Mouse (Mus musculus) embryonic facial prominence, embryonic 13.5 days (tissue): Measurements from ENCODE around the gene Appl1. TPM values are rescaled to one million over a fixed set of nuclear protein-coding genes. Genes with fewer than 3 reads are reported as not detected.

Experiments used
- ATAC-seq: fragments of 200-750 bp; cut with Nextera tagmentation; 2 replicates; pipeline ENCODE4 v1.8.0; 2017; ENCODE audit warnings: low read depth; ENCODE audit not compliant: insufficient number of reproducible peaks, insufficient read depth, low FRiP score, low TSS enrichment
- H3K27ac ChIP-seq: fragments of 300-500 bp; sonication (generic); 2 replicates; pipeline ENCODE4 v1.5.1; 2015; ENCODE audit warnings: moderate library complexity, mild to moderate bottlenecking, inconsistent platforms
- H3K27me3 ChIP-seq: fragments of 300-500 bp; sonication (generic); 2 replicates; pipeline ENCODE4 v1.6.1; 2015; ENCODE audit warnings: mild to moderate bottlenecking, inconsistent platforms
- H3K36me3 ChIP-seq: fragments of 300-500 bp; sonication (generic); 2 replicates; pipeline ENCODE4 v1.6.1; 2015; ENCODE audit warnings: mild to moderate bottlenecking, inconsistent platforms
- H3K4me1 ChIP-seq: fragments of 300-500 bp; sonication (generic); 2 replicates; pipeline ENCODE4 v1.6.1; 2015; ENCODE audit warnings: inconsistent platforms
- H3K4me2 ChIP-seq: fragments of 300-500 bp; sonication (generic); 2 replicates; pipeline ENCODE4 v1.6.1; 2015; ENCODE audit warnings: moderate library complexity, mild to moderate bottlenecking, inconsistent platforms
- H3K4me3 ChIP-seq: fragments of 300-500 bp; sonication (generic); 2 replicates; pipeline ENCODE4 v1.5.1; 2015; ENCODE audit warnings: mild to moderate bottlenecking, inconsistent platforms
- H3K9ac ChIP-seq: fragments of 300-500 bp; sonication (generic); 2 replicates; pipeline ENCODE4 v1.6.1; 2015; ENCODE audit warnings: mild to moderate bottlenecking, inconsistent platforms
- H3K9me3 ChIP-seq: fragments of 300-500 bp; sonication (generic); 2 replicates; pipeline ENCODE4 v1.6.1; 2016; ENCODE audit warnings: inconsistent platforms
- whole genome bisulfite sequencing: fragments of 180-500 bp; shearing (Covaris S2); methylation state at CpG from one replicate; pipeline ENCODE4 v1.1.7; 2015; ENCODE audit warnings: mixed read lengths; 5-methylcytosine and 5-hydroxymethylcytosine counted together
- polyA plus RNA-seq: library from polyadenylated mRNA; unstranded; fragments of >200 nt; fragmentation: Nextera tagmentation; extraction: Ambion mirVana; gene quantifications from 2 replicates; pipeline ENCODE4 v1.2.1, GENCODE M21; 2015

The Appl1 gene
- 55.9 and 60.8 TPM in 2 replicates for polyA plus RNA-seq

DNA sequence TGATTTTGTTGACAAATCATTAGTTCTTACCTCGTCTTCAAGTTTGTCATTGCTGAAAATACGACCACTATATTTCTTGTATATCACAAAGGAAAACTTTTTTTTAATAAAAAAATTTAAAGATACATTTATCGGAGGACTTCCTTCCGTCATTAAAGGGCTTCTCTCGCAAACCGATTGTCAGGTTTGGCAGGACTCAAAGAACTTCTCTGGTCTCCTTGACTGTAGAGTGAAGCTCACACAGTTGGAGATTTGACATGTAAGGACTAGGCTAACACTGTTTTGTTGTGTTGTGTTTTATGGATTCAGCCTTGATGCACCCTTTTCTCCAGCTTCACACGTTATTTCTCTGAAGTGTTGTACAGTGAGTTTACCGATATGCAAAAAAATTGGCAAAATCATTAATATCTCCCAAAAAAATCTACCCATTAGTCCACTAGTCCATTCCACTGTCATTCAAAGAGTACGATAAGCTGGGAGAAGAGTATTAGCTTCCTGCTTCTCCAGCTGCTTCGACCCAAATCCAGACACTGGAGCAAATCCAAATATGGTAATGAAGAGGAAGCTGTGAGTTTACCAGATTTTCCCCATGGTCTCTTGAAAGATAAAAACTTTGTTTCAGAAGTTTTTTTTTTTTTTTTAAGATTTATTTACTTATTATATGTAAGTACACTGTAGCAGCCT, at the start of gene Appl1:
TSS of gene Appl1 (minus strand) at position 127 of the 684 bp plus-strand sequence.
- H3K4me1 ChIP-seq: peaks cover 14% of the 10 kb centered on the region; the same call in 1 of the 2 replicates
- peak within 1 kb of the TSS; percentile 92 for H3K9ac ChIP-seq
- no peaks in the 10 kb centered on the region for H3K27me3 ChIP-seq
- H3K4me2 ChIP-seq: peak within 1 kb of the TSS; percentile 66
- 43% methylated on average over 10 of the region's 10 CpGs for WGBS
- no peak for ATAC-seq
- no peaks in the 10 kb centered on the region for H3K36me3 ChIP-seq
- no peaks in the 10 kb centered on the region for H3K9me3 ChIP-seq
- H3K4me3 ChIP-seq: peak within 1 kb of the TSS; percentile 89
- H3K27ac ChIP-seq: peak within 1 kb of the TSS; percentile 90

DNA sequence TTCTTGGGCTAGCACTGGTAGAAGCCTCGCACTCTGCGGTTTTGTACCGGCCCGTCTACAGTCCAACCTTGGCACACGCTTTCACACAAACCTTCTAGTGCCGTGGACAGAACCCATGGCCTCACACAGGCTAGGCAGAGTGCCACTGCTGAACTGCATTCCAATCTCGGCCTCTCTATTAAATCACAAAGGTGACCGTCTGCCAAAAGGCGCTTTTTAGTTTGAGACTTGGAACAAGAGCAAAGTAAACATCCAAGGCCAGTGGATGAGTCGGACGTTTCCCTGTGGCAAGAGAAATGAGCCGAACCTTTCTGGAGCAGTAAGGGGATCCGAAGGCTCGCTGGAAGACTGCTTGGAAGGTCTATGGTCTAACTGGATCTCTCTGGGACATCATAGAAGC, 48.8 kb upstream of the Appl1 start:
- ATAC-seq: no peak
- H3K9ac ChIP-seq: no peak overlapping the region

GRCm38 (mm10) chr14:27017936-27018335, 46.9 kb upstream of the Appl1 start:
- no peak for ATAC-seq
- no peak overlapping the region for H3K9ac ChIP-seq

More for the DNA sequence above, 48.8 kb upstream of the Appl1 start:
- no peak overlapping the region for H3K4me2 ChIP-seq
- no peaks in the 10 kb centered on the region for H3K27me3 ChIP-seq
- no peaks in the 10 kb centered on the region for H3K9me3 ChIP-seq
- no peak overlapping the region for H3K27ac ChIP-seq
- WGBS: 84% methylated on average over 14 of the region's 14 CpGs
- no peaks in the 10 kb centered on the region for H3K4me1 ChIP-seq
- H3K4me3 ChIP-seq: no peak overlapping the region
- no peaks in the 10 kb centered on the region for H3K36me3 ChIP-seq

DNA sequence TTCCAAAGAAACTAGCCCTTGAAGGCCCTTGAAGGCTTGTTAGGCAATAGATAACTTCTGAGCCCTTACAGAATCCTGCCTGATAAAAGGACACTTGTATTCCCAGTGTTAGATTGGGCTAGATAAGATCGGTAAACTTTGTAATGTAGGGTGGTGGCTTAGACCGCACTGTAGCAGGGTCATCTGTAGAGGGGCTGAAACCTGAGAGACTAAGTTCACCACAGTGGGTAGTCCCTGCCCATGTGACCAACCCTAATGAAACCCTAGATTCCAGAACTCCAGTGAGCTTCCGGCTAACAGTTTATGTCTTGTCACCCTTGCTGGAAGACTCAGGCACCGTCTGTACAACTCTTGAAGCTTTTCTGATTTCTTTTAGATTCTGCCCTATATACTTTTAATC, 42.6 kb upstream of the Appl1 start:
- 38% methylated on average over 4 of the region's 4 CpGs for WGBS
- Histone ChIP-seq H3K9ac (no peak overlapping the region), H3K27ac (no peak overlapping the region), H3K4me1 (no peaks in the 10 kb centered on the region), H3K4me2 (no peak overlapping the region), H3K4me3 (no peak overlapping the region), H3K9me3 (no peaks in the 10 kb centered on the region), H3K36me3 (no peaks in the 10 kb centered on the region), H3K27me3 (no peaks in the 10 kb centered on the region)
- ATAC-seq: no peak

More at GRCm38 (mm10) chr14:27017936-27018335, 46.9 kb upstream of the Appl1 start:
- H3K4me3 ChIP-seq: no peak overlapping the region
- no peak overlapping the region for H3K4me2 ChIP-seq
- no peaks in the 10 kb centered on the region for H3K27me3 ChIP-seq
- H3K27ac ChIP-seq: no peak overlapping the region
- H3K36me3 ChIP-seq: no peaks in the 10 kb centered on the region
- H3K4me1 ChIP-seq: no peaks in the 10 kb centered on the region
- H3K9me3 ChIP-seq: no peaks in the 10 kb centered on the region
- WGBS: 91% methylated on average over 2 of the region's 2 CpGs

DNA sequence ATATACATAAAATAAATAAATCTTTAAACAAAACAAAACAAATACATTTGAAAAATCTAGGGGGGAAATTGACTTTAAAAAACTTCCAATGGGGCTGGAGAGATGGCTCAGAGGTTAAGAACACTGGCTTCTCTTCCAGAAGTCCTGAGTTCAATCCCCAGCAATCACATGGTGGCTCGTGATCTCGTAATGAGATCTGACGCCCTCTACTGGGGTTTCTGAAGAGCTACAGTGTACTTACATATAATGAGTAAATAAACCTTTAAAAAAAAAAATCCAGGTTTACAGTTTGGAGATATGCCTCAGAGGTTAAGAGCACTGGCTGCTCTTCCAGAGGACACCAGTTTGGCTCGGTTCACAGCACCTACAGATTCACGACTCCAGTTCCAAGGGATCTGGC, 40.5 kb upstream of the Appl1 start:
- no peak overlapping the region for H3K9ac ChIP-seq
- WGBS: 80% methylated on average over 5 of the region's 5 CpGs
- H3K27ac ChIP-seq: no peak overlapping the region
- no peaks in the 10 kb centered on the region for H3K27me3 ChIP-seq
- H3K4me2 ChIP-seq: no peak overlapping the region
- no peak for ATAC-seq
- H3K4me3 ChIP-seq: no peak overlapping the region
- H3K4me1 ChIP-seq: no peaks in the 10 kb centered on the region
- no peaks in the 10 kb centered on the region for H3K36me3 ChIP-seq
- H3K9me3 ChIP-seq: no peaks in the 10 kb centered on the region

DNA sequence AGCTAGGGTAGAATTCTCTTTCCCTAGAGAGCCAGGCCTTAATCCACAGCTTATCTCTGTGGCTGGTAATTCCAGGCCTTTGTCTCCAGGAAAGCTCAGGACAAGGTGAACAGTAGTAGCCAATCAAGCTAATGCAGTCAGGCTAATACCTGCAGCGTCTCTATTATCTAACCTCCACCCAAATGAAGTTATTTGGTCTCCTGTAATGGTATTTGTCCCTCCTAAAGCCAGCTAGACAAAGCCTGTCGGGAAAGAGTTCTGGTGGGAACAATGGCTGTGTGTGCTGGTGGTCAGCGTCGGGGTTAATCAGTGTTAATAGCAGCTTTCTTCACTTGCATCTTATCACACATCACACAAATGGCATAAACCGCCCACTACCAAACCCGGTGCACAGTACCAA, 34.9 kb upstream of the Appl1 start:
- H3K9me3 ChIP-seq: no peaks in the 10 kb centered on the region
- no peak overlapping the region for H3K4me2 ChIP-seq
- H3K27me3 ChIP-seq: no peaks in the 10 kb centered on the region
- H3K27ac ChIP-seq: no peak overlapping the region
- ATAC-seq: no peak
- WGBS: 18% methylated on average over 6 of the region's 6 CpGs
- no peaks in the 10 kb centered on the region for H3K36me3 ChIP-seq
- H3K4me1 ChIP-seq: no peaks in the 10 kb centered on the region
- H3K9ac ChIP-seq: no peak overlapping the region
- H3K4me3 ChIP-seq: no peak overlapping the region

DNA sequence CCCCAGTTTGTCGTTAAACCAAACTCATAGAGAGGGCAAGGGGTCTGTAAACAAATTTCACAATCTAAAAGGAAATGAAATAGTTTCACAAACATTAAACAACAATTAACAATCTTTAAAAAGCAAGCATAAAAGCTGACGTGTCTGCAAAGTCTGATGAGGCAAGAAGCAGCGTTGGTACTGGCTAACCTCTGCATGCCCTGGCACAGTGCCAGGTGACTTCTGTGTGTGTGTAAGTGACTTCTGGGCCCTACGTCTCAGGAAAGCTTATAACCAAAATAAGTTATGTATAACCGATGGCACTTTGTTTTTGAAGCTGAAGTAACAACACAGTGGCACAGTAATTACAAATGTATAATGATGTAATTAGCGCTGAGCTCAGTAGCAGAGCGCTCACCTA, 33.9 kb upstream of the Appl1 start:
- 74% methylated on average over 7 of the region's 7 CpGs for WGBS
- H3K9ac ChIP-seq: no peak overlapping the region
- no peaks in the 10 kb centered on the region for H3K9me3 ChIP-seq
- H3K27ac ChIP-seq: no peak overlapping the region
- H3K36me3 ChIP-seq: no peaks in the 10 kb centered on the region
- H3K4me3 ChIP-seq: no peak overlapping the region
- no peak for ATAC-seq
- no peaks in the 10 kb centered on the region; the same call in 1 of the 2 replicates for H3K27me3 ChIP-seq
- no peak overlapping the region for H3K4me2 ChIP-seq
- H3K4me1 ChIP-seq: 0 out of 2 replicates have a peak, but pooled peaks cover 3% of the 10 kb centered on the region

GRCm38 (mm10) chr14:27000386-27000785, 29.4 kb upstream of the Appl1 start:
- WGBS: 4% methylated on average over 11 of the region's 11 CpGs
- H3K4me3 ChIP-seq: no peak overlapping the region
- H3K36me3 ChIP-seq: no peaks in the 10 kb centered on the region
- no peaks in the 10 kb centered on the region; the same call in 1 of the 2 replicates for H3K27me3 ChIP-seq
- no peak overlapping the region for H3K27ac ChIP-seq
- H3K9me3 ChIP-seq: no peaks in the 10 kb centered on the region
- 0 out of 2 replicates have a peak, but pooled peaks cover 3% of the 10 kb centered on the region for H3K4me1 ChIP-seq
- ATAC-seq: no peak
- no peak overlapping the region for H3K9ac ChIP-seq
- H3K4me2 ChIP-seq: peak overlapping the region; percentile 35

- Histone ChIP-seq H3K36me3 (no peaks in the 10 kb centered on the region), H3K27me3 (no peaks in the 10 kb centered on the region; the same call in 1 of the 2 replicates), H3K27ac (no peak overlapping the region), H3K9ac (no peak overlapping the region), H3K4me2 (no peak overlapping the region), H3K4me1 (peaks cover 17% of the 10 kb centered on the region), H3K4me3 (no peak overlapping the region), H3K9me3 (no peaks in the 10 kb centered on the region)
- no peak for ATAC-seq
Measured at GRCm38 (mm10) chr14:26996257-26996656, 25.2 kb upstream of the Appl1 start.

GRCm38 (mm10) chr14:26994211-26994741, 23.2 kb upstream of the Appl1 start, which contains the start of gene Hesx1:
Gene Hesx1, plus strand, starts transcription at chr14:26994416.
- peak within 1 kb of the TSS; percentile 55 for H3K27ac ChIP-seq
- ATAC-seq: no peak
- peak within 1 kb of the TSS; percentile 41 for H3K4me3 ChIP-seq
- peak within 1 kb of the TSS; percentile 65 for H3K4me2 ChIP-seq
- 7% methylated on average over 16 of the region's 16 CpGs for WGBS
- H3K9me3 ChIP-seq: no peaks in the 10 kb centered on the region
- peak within 1 kb of the TSS; percentile 58; the same call in 1 of the 2 replicates for H3K9ac ChIP-seq
- peaks cover 13% of the 10 kb centered on the region for H3K4me1 ChIP-seq
- H3K27me3 ChIP-seq: no peaks in the 10 kb centered on the region
- no peaks in the 10 kb centered on the region for H3K36me3 ChIP-seq

- WGBS: 39% methylated on average over 3 of the region's 3 CpGs
- no peak for ATAC-seq
- H3K27ac ChIP-seq: no peak overlapping the region
Measured at GRCm38 (mm10) chr14:26993427-26993826, 22.4 kb upstream of the Appl1 start.

DNA sequence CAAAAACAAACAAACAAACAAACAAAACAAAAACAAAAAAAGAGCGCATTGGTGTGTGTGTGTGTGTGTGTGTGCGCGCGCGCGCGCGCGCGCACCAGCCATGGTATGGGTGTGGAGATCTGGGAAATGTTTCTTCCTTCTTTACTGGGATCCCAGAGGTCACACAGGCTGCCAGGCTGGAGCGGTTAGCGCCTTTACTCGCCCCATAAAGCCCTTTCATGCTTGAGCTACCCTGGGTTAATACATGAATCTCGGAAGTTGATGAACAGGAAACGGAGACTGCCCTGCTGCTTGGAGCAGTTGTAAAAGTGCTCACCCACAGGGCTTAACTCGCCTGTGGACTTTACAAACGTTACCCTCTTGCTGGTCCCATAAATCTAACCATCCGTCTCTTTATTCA, 20.6 kb upstream of the Appl1 start:
- no peak overlapping the region for H3K27ac ChIP-seq
- no peaks in the 10 kb centered on the region for H3K27me3 ChIP-seq
- whole genome bisulfite sequencing: 76% methylated on average over 18 of the region's 18 CpGs
- no peaks in the 10 kb centered on the region for H3K9me3 ChIP-seq
- no peaks in the 10 kb centered on the region for H3K36me3 ChIP-seq
- no peak overlapping the region for H3K9ac ChIP-seq
- H3K4me1 ChIP-seq: peaks cover 13% of the 10 kb centered on the region
- ATAC-seq: no peak
- H3K4me2 ChIP-seq: no peak overlapping the region
- H3K4me3 ChIP-seq: no peak overlapping the region

More at GRCm38 (mm10) chr14:26993427-26993826, 22.4 kb upstream of the Appl1 start:
- no peak overlapping the region for H3K9ac ChIP-seq
- H3K4me3 ChIP-seq: no peak overlapping the region
- no peaks in the 10 kb centered on the region for H3K9me3 ChIP-seq
- H3K4me1 ChIP-seq: peaks cover 13% of the 10 kb centered on the region
- H3K4me2 ChIP-seq: no peak overlapping the region
- no peaks in the 10 kb centered on the region for H3K36me3 ChIP-seq
- H3K27me3 ChIP-seq: no peaks in the 10 kb centered on the region
